Mouse (Mus musculus) forebrain, embryonic 16.5 days (tissue): Measurements from ENCODE around the gene Cpvl. TPM values are rescaled to one million over a fixed set of nuclear protein-coding genes. Genes with fewer than 3 reads are reported as not detected.
A peak's percentile ranks its signal among the peaks of the same experiment; 100 is the strongest.

Experiments used
- ATAC-seq: fragments of 200-750 bp; cut with Nextera tagmentation; 2 replicates; pipeline ENCODE4 v1.8.0; 2017; ENCODE audit warnings: mild to moderate bottlenecking, moderate library complexity
- H3K27ac ChIP-seq: fragments of 300-500 bp; sonication (generic); 2 replicates; pipeline ENCODE4 v1.5.1; 2014; ENCODE audit warnings: low read length, control low read depth
- H3K27me3 ChIP-seq: fragments of 300-500 bp; sonication (generic); replicated peaks from 2 replicates; pipeline ENCODE4 v1.6.1; 2014; ENCODE audit warnings: low read length; ENCODE audit not compliant: control insufficient read depth, insufficient read depth
- H3K36me3 ChIP-seq: fragments of 300-500 bp; sonication (generic); 2 replicates; pipeline ENCODE4 v1.6.1; 2014; ENCODE audit not compliant: control insufficient read depth, insufficient read depth
- H3K4me1 ChIP-seq: fragments of 300-500 bp; sonication (generic); replicated peaks from 2 replicates; pipeline ENCODE4 v1.6.1; 2014; ENCODE audit warnings: low read length; ENCODE audit not compliant: control insufficient read depth, insufficient read depth
- H3K4me2 ChIP-seq: fragments of 300-500 bp; sonication (generic); 2 replicates; pipeline ENCODE4 v1.6.1; 2014; ENCODE audit warnings: mild to moderate bottlenecking, low read length, control low read depth
- H3K4me3 ChIP-seq: fragments of 300-500 bp; sonication (generic); replicated peaks from 2 replicates; pipeline ENCODE4 v1.5.1; 2014; ENCODE audit warnings: mild to moderate bottlenecking, low read length, control low read depth
- H3K9ac ChIP-seq: fragments of 300-500 bp; sonication (generic); replicated peaks from 2 replicates; pipeline ENCODE4 v1.6.1; 2014; ENCODE audit warnings: low read depth, low read length, control low read depth
- H3K9me3 ChIP-seq: fragments of 300-500 bp; sonication (generic); 2 replicates; pipeline ENCODE4 v1.6.1; 2016; ENCODE audit warnings: low read length; ENCODE audit not compliant: control insufficient read depth
- WGBS: fragments of 180-500 bp; shearing (Covaris S2); extraction: QIAGEN DNeasy Blood & Tissue Kit; methylation state at CpG from one replicate; pipeline ENCODE4 v1.1.7; 2014; 5-methylcytosine and 5-hydroxymethylcytosine counted together
- polyA plus RNA-seq: library from polyadenylated mRNA; unstranded; fragments of >200 nt; fragmentation: Nextera tagmentation; extraction: Ambion mirVana; gene quantifications from 2 replicates; pipeline ENCODE4 v1.2.1, GENCODE M21; 2015

Gene Cpvl
- polyA plus RNA-seq, 1 experiment from 2014 or later = not detected

- Histone ChIP-seq H3K9me3 (no peaks in the 10 kb centered on the region), H3K27me3 (no peaks in the 10 kb centered on the region), H3K4me3 (no peak overlapping the region), H3K4me1 (no peaks in the 10 kb centered on the region), H3K27ac (no peak overlapping the region), H3K4me2 (no peak overlapping the region), H3K36me3 (no peaks in the 10 kb centered on the region), H3K9ac (no peak overlapping the region)
- no peak for ATAC-seq
- WGBS = 88% methylated on average over 15 of the region's 15 CpGs
Observed at GRCm38 (mm10) chr6:53980817-53981480, 2.5 kb upstream of the Cpvl start.

- H3K4me1 ChIP-seq = peaks cover 26% of the 10 kb centered on the region
- no peaks in the 10 kb centered on the region for H3K36me3 ChIP-seq
- ATAC-seq = no peak
- H3K9ac ChIP-seq = no peak overlapping the region
- WGBS = 82% methylated on average over 1 of the region's 1 CpGs
- H3K4me3 ChIP-seq = no peak overlapping the region
- no peaks in the 10 kb centered on the region for H3K27me3 ChIP-seq
- no peak overlapping the region for H3K27ac ChIP-seq
- no peak overlapping the region for H3K4me2 ChIP-seq
- H3K9me3 ChIP-seq = no peaks in the 10 kb centered on the region
Observed at GRCm38 (mm10) chr6:53974040-53974439, 4.4 kb downstream of the Cpvl start.

- Histone ChIP-seq H3K4me1 (peaks cover 26% of the 10 kb centered on the region), H3K36me3 (no peaks in the 10 kb centered on the region), H3K27ac (no peak overlapping the region), H3K9me3 (no peaks in the 10 kb centered on the region), H3K4me2 (no peak overlapping the region), H3K27me3 (no peaks in the 10 kb centered on the region), H3K4me3 (no peak overlapping the region), H3K9ac (no peak overlapping the region)
- ATAC-seq = no peak
- 9% methylated on average over 5 of the region's 5 CpGs for WGBS
Observed at GRCm38 (mm10) chr6:53973468-53973867, 5.0 kb downstream of the Cpvl start.

- Histone ChIP-seq H3K9me3 (no peaks in the 10 kb centered on the region), H3K9ac (no peak overlapping the region), H3K4me2 (no peak overlapping the region), H3K27ac (no peak overlapping the region), H3K4me3 (no peak overlapping the region), H3K36me3 (no peaks in the 10 kb centered on the region), H3K4me1 (peaks cover 26% of the 10 kb centered on the region), H3K27me3 (no peaks in the 10 kb centered on the region)
- ATAC-seq = peak; percentile 60
- WGBS = 34% methylated on average over 12 of the region's 12 CpGs
Observed at GRCm38 (mm10) chr6:53972238-53972743, 6.2 kb downstream of the Cpvl start.

GRCm38 (mm10) chr6:53971729-53972128 is 6.7 kb downstream of the Cpvl start:
- Histone ChIP-seq H3K4me2 (no peak overlapping the region), H3K27me3 (no peaks in the 10 kb centered on the region), H3K9me3 (no peaks in the 10 kb centered on the region), H3K36me3 (no peaks in the 10 kb centered on the region), H3K9ac (no peak overlapping the region), H3K4me1 (peaks cover 26% of the 10 kb centered on the region), H3K4me3 (no peak overlapping the region), H3K27ac (no peak overlapping the region)
- ATAC-seq = peak; percentile 61; the same call in 1 of the 2 replicates
- WGBS = 19% methylated on average over 3 of the region's 3 CpGs

GRCm38 (mm10) chr6:53969081-53969480 is 9.4 kb downstream of the Cpvl start:
- no peak overlapping the region for H3K4me2 ChIP-seq
- H3K9ac ChIP-seq = no peak overlapping the region
- H3K27ac ChIP-seq = no peak overlapping the region
- H3K4me1 ChIP-seq = peaks cover 28% of the 10 kb centered on the region
- H3K27me3 ChIP-seq = no peaks in the 10 kb centered on the region
- H3K4me3 ChIP-seq = no peak overlapping the region
- H3K9me3 ChIP-seq = no peaks in the 10 kb centered on the region
- ATAC-seq = no peak
- no peaks in the 10 kb centered on the region for H3K36me3 ChIP-seq
- 49% methylated on average over 10 of the region's 10 CpGs for WGBS

- Histone ChIP-seq H3K4me3 (no peak overlapping the region), H3K9ac (no peak overlapping the region), H3K4me2 (no peak overlapping the region), H3K27me3 (no peaks in the 10 kb centered on the region), H3K27ac (no peak overlapping the region), H3K9me3 (no peaks in the 10 kb centered on the region), H3K36me3 (no peaks in the 10 kb centered on the region), H3K4me1 (peaks cover 23% of the 10 kb centered on the region)
- 83% methylated on average over 6 of the region's 6 CpGs for WGBS
- ATAC-seq = no peak
Observed at GRCm38 (mm10) chr6:53968550-53968949, 9.9 kb downstream of the Cpvl start.

- Histone ChIP-seq H3K4me2 (no peak overlapping the region), H3K27me3 (no peaks in the 10 kb centered on the region), H3K27ac (no peak overlapping the region), H3K9me3 (no peaks in the 10 kb centered on the region), H3K36me3 (no peaks in the 10 kb centered on the region), H3K4me1 (peaks cover 11% of the 10 kb centered on the region), H3K9ac (no peak overlapping the region), H3K4me3 (no peak overlapping the region)
- 72% methylated on average over 5 of the region's 5 CpGs for WGBS
- no peak for ATAC-seq
Observed at GRCm38 (mm10) chr6:53966595-53966994, 11.9 kb downstream of the Cpvl start.

GRCm38 (mm10) chr6:53965900-53966299 is 12.6 kb downstream of the Cpvl start:
- no peaks in the 10 kb centered on the region for H3K9me3 ChIP-seq
- H3K4me1 ChIP-seq = peaks cover 4% of the 10 kb centered on the region
- ATAC-seq = no peak
- no peak overlapping the region for H3K27ac ChIP-seq
- 29% methylated on average over 4 of the region's 5 CpGs for WGBS
- H3K27me3 ChIP-seq = no peaks in the 10 kb centered on the region
- no peaks in the 10 kb centered on the region for H3K36me3 ChIP-seq
- no peak overlapping the region for H3K9ac ChIP-seq
- H3K4me3 ChIP-seq = no peak overlapping the region
- no peak overlapping the region for H3K4me2 ChIP-seq
